Comparison of ENCODE assay signal across 10 mouse cellular contexts in the genomic region with DNA sequence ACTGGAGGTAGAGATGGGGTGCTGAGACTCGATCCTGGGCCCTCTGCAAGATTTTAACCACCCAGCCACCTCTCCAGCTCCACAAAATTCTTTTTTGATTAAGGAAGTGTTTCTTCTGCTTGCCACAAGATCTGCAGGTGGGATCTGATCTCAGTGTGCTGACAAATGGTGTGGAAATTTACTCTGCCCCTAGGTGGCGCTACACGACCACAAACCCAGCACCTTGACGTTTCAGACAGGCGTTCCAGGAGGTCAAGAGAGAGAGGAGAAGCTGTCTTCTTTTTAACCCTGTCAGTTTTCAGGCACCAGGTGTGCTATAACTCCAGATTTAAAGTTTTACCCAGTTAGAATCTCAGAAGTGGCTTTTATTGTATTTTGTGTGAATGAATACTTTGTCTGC. TPM values are rescaled to one million over a fixed set of nuclear protein-coding genes. Genes with fewer than 3 reads are reported as not detected.
A peak's percentile ranks its signal among the peaks of the same experiment; 100 is the strongest.
DNase-seq lines count a peak whose midpoint lies in the region; ATAC-seq and TF ChIP-seq lines count a peak whose summit lies in the region.
"Had no signal": no experiment of that assay in that cellular context is flagged by ENCODE, and none has a peak within 500 bp of the region (broad histone marks: within the 10 kb centered on the region; RNA-seq: fewer than 3 reads in every experiment).

No protein-coding gene starts in this region.

- no peaks in the 10 kb centered on the region for H3K27me3 ChIP-seq in intestine, postnatal 0 days (replicated peaks; ENCODE audit: control insufficient read depth, insufficient read depth, low read length)
- H3K27me3 ChIP-seq in intestine, embryonic 15.5 days (replicated peaks), result peaks cover 10% of the 10 kb centered on the region
- H3K27me3 ChIP-seq: embryonic facial prominence, embryonic 15.5 days had no signal

- H3K4me3 ChIP-seq in intestine, postnatal 0 days (ENCODE audit: low read depth, low read length), result no peak overlapping the region
- no peak overlapping the region for H3K4me3 ChIP-seq in intestine, embryonic 15.5 days (replicated peaks)
- H3K4me3 ChIP-seq in cortical plate, adult 2 months (ENCODE audit: insufficient read depth, low read length), result no peak overlapping the region
- H3K4me3 ChIP-seq in olfactory bulb, adult 2 months (ENCODE audit: insufficient read depth, low read depth, low read length), result no peak overlapping the region
- H3K4me3 ChIP-seq: embryonic facial prominence, embryonic 15.5 days; neural tube, embryonic 13.5 days had no signal

- intact Hi-C loops in heart, postnatal 36 days (cut with DNase I), result loop anchor here (1.0 to 2.0 kb wide), 3 partner anchors 39 to 318 kb away; no protein-coding TSS in a partner anchor
- intact Hi-C loops in left cerebral cortex, postnatal 36 days (cut with DNase I), result loop anchor here (2.0 kb wide), 3 partner anchors 40 to 262 kb away; no protein-coding TSS in a partner anchor

- no peaks in the 10 kb centered on the region for H3K36me3 ChIP-seq in intestine, postnatal 0 days (ENCODE audit: control insufficient read depth, insufficient read depth)
- H3K36me3 ChIP-seq in intestine, embryonic 15.5 days, result no peaks in the 10 kb centered on the region
- H3K36me3 ChIP-seq: embryonic facial prominence, embryonic 15.5 days; neural tube, embryonic 13.5 days had no signal

- peak; percentile 93 for TF ChIP-seq CTCF in intestine, postnatal 0 days (IDR thresholded peaks at IDR 0.05; ENCODE audit: low read depth)
- peak; percentile 99 for TF ChIP-seq CTCF in cortical plate, adult 2 months (IDR thresholded peaks at IDR 0.05; ENCODE audit: extremely low read depth, insufficient read depth, low read length)
- peak; percentile 79 for TF ChIP-seq CTCF in olfactory bulb, adult 2 months (IDR thresholded peaks at IDR 0.05; ENCODE audit: insufficient read depth, low read depth, low read length)

- no peaks in the 10 kb centered on the region for H3K4me1 ChIP-seq in intestine, postnatal 0 days (replicated peaks; ENCODE audit: control insufficient read depth, insufficient read depth, low read length)
- H3K4me1 ChIP-seq in intestine, embryonic 15.5 days (replicated peaks), result 0 out of 2 replicates have a peak, but pooled peaks cover 3% of the 10 kb centered on the region
- no peaks in the 10 kb centered on the region for H3K4me1 ChIP-seq in cortical plate, adult 2 months (ENCODE audit: control insufficient read depth, insufficient read depth, low read length)
- H3K4me1 ChIP-seq in olfactory bulb, adult 2 months (ENCODE audit: control insufficient read depth, insufficient read depth, low read length), result peaks cover 2% of the 10 kb centered on the region; the same call in 1 of the 2 replicates

- no peaks in the 10 kb centered on the region for H3K9me3 ChIP-seq in intestine, postnatal 0 days (ENCODE audit: control insufficient read depth)
- H3K9me3 ChIP-seq in intestine, embryonic 15.5 days, result no peaks in the 10 kb centered on the region
- H3K9me3 ChIP-seq: embryonic facial prominence, embryonic 15.5 days; neural tube, embryonic 13.5 days had no signal

- no peak for ATAC-seq in intestine, postnatal 0 days
- no peak for ATAC-seq in intestine, embryonic 15.5 days

- whole genome bisulfite sequencing in intestine, postnatal 0 days, result 0% methylated on average over 5 of the region's 5 CpGs
- WGBS in intestine, embryonic 15.5 days, result 0% methylated on average over 5 of the region's 5 CpGs
- 1% methylated on average over 5 of the region's 5 CpGs for WGBS in olfactory bulb, adult 2 months

- peak; percentile 78 for DNase-seq in adipocyte (ENCODE audit: low spot score)
- DNase-seq in heart, postnatal 36 days, result peak; percentile 84 to 88
- peak; percentile 72 to 79 for DNase-seq in left cerebral cortex, postnatal 36 days (ENCODE audit: low spot score in 2 of 2)
- DNase-seq in thymus, postnatal 0 days (ENCODE audit: low spot score), result peak; percentile 88

- H3K4me2 ChIP-seq in intestine, postnatal 0 days (replicated peaks; ENCODE audit: low read depth), result no peak overlapping the region
- no peak overlapping the region for H3K4me2 ChIP-seq in intestine, embryonic 15.5 days (replicated peaks)
- H3K4me2 ChIP-seq: embryonic facial prominence, embryonic 15.5 days; neural tube, embryonic 13.5 days had no signal

- no peak for TF ChIP-seq POLR2A in cortical plate, adult 2 months (IDR thresholded peaks at IDR 0.05; ENCODE audit: extremely low read depth, insufficient read depth, low read length)
- no peak for TF ChIP-seq POLR2A in olfactory bulb, adult 2 months (IDR thresholded peaks at IDR 0.05; ENCODE audit: insufficient read depth, low read depth, low read length)

- H3K27ac ChIP-seq in intestine, postnatal 0 days (ENCODE audit: low read depth, low read length), result no peak overlapping the region
- H3K27ac ChIP-seq in intestine, embryonic 15.5 days, result no peak overlapping the region
- H3K27ac ChIP-seq in cortical plate, adult 2 months (ENCODE audit: insufficient read depth, low read length), result no peak overlapping the region
- no peak overlapping the region for H3K27ac ChIP-seq in olfactory bulb, adult 2 months (ENCODE audit: insufficient read depth, low read depth, low read length)
- H3K27ac ChIP-seq: embryonic facial prominence, embryonic 15.5 days; neural tube, embryonic 13.5 days had no signal

- no peak overlapping the region for H3K9ac ChIP-seq in intestine, postnatal 0 days (ENCODE audit: low read depth, low read length)
- no peak overlapping the region for H3K9ac ChIP-seq in intestine, embryonic 15.5 days
- H3K9ac ChIP-seq: embryonic facial prominence, embryonic 15.5 days; neural tube, embryonic 13.5 days had no signal

RNA-seq across cellular contexts. Expression of a gene that starts 4.9 kb away (rescaled TPM):
- polyA plus RNA-seq in intestine, postnatal 0 days (2015; fragmentation: Nextera tagmentation; extraction: Ambion mirVana), result 24.1 and 28.7 TPM in 2 replicates
- polyA plus RNA-seq in intestine, embryonic 15.5 days (2015; fragmentation: Nextera tagmentation; extraction: Ambion mirVana), result 57.8 and 60.0 TPM in 2 replicates
- polyA plus RNA-seq in cortical plate, adult 2 months (2012; rRNA removed), result 333 and 334 TPM in 2 replicates
- 10 to 100 TPM; 58.7 to 59.1 TPM for total RNA-seq in heart, postnatal 36 days (2021)
- total RNA-seq in left cerebral cortex, postnatal 36 days (2021), result 100 to 1,000 TPM; 295 to 323 TPM
- polyA plus RNA-seq in olfactory bulb, adult 2 months (2012; ENCODE audit: insufficient read depth, insufficient read length, low replicate concordance, missing spikeins), result not detected in 2 replicates
- 65.1 and 98.8 TPM in 2 replicates for polyA plus RNA-seq in thymus, postnatal 0 days (2015; fragmentation: Nextera tagmentation; extraction: Ambion mirVana)

RNA-seq across cellular contexts. Expression of a gene that starts 14.4 kb away (rescaled TPM):
- polyA plus RNA-seq in intestine, postnatal 0 days (2015; fragmentation: Nextera tagmentation; extraction: Ambion mirVana), result 8.6 and 11.2 TPM in 2 replicates
- polyA plus RNA-seq in intestine, embryonic 15.5 days (2015; fragmentation: Nextera tagmentation; extraction: Ambion mirVana), result 0.30 and 0.42 TPM in 2 replicates
- not detected in 2 replicates for polyA plus RNA-seq in cortical plate, adult 2 months (2012; rRNA removed)
- total RNA-seq in heart, postnatal 36 days (2021), result not detected
- total RNA-seq in left cerebral cortex, postnatal 36 days (2021), result not detected
- polyA plus RNA-seq in olfactory bulb, adult 2 months (2012; ENCODE audit: insufficient read depth, insufficient read length, low replicate concordance, missing spikeins), result not detected in 2 replicates
- 0.21 TPM in 1 of 2 replicates, not detected in the other for polyA plus RNA-seq in thymus, postnatal 0 days (2015; fragmentation: Nextera tagmentation; extraction: Ambion mirVana)

RNA-seq across cellular contexts. Expression of a gene that starts 20.9 kb away (rescaled TPM):
- polyA plus RNA-seq in intestine, postnatal 0 days (2015; fragmentation: Nextera tagmentation; extraction: Ambion mirVana), result 260 and 264 TPM in 2 replicates
- polyA plus RNA-seq in intestine, embryonic 15.5 days (2015; fragmentation: Nextera tagmentation; extraction: Ambion mirVana), result 29.2 and 30.8 TPM in 2 replicates
- 1.8 and 2.6 TPM in 2 replicates for polyA plus RNA-seq in cortical plate, adult 2 months (2012; rRNA removed)
- 1 to 10 TPM; 1.8 to 2.7 TPM for total RNA-seq in heart, postnatal 36 days (2021)
- total RNA-seq in left cerebral cortex, postnatal 36 days (2021), result 1 to 10 TPM; 1.4 to 2.0 TPM
- polyA plus RNA-seq in olfactory bulb, adult 2 months (2012; ENCODE audit: insufficient read depth, insufficient read length, low replicate concordance, missing spikeins), result not detected in 2 replicates
- 3.2 and 3.6 TPM in 2 replicates for polyA plus RNA-seq in thymus, postnatal 0 days (2015; fragmentation: Nextera tagmentation; extraction: Ambion mirVana)

RNA-seq across cellular contexts. Expression of a gene that starts 57.3 kb away (rescaled TPM):
- 0.82 and 1.2 TPM in 2 replicates for polyA plus RNA-seq in intestine, postnatal 0 days (2015; fragmentation: Nextera tagmentation; extraction: Ambion mirVana)
- polyA plus RNA-seq in intestine, embryonic 15.5 days (2015; fragmentation: Nextera tagmentation; extraction: Ambion mirVana), result 1.4 and 1.5 TPM in 2 replicates
- 12.7 and 14.7 TPM in 2 replicates for polyA plus RNA-seq in cortical plate, adult 2 months (2012; rRNA removed)
- total RNA-seq in heart, postnatal 36 days (2021), result 1 to 10 TPM in 1 of 2 experiments, under 1 TPM in 1; 0.81 to 3.2 TPM
- total RNA-seq in left cerebral cortex, postnatal 36 days (2021), result 10 to 100 TPM in 1 of 2 experiments, 1 to 10 TPM in 1; 8.7 to 10.1 TPM
- not detected in 2 replicates for polyA plus RNA-seq in olfactory bulb, adult 2 months (2012; ENCODE audit: insufficient read depth, insufficient read length, low replicate concordance, missing spikeins)
- polyA plus RNA-seq in thymus, postnatal 0 days (2015; fragmentation: Nextera tagmentation; extraction: Ambion mirVana), result 37.7 and 44.1 TPM in 2 replicates

Comparison
In these comparisons a context has a peak if more than half of its experiments do, and no peak if none do; other contexts are left out.
1. RNA of a gene that starts 4.9 kb away (polyA plus RNA-seq): 333 to 334 TPM in cortical plate, adult 2 months, 65.1 to 98.8 TPM in thymus, postnatal 0 days, 57.8 to 60.0 TPM in intestine, embryonic 15.5 days and 24.1 to 28.7 TPM in intestine, postnatal 0 days; not detected in olfactory bulb, adult 2 months; every median in the first group is over 10 times any median in the second.
2. Peak in every context shown above with its lines, with median percentiles within 50 percentile points of each other: CTCF ChIP-seq and DNase-seq.